Mouse (Mus musculus) MEL (cell line): ENCODE measurements around the gene Polr2c.

ENCODE experiments used
- EP300 ChIP-seq, 2 experiments: IDR thresholded peaks; 2 replicates each; pipeline ENCODE4 v1.6.1; 2011; ENCODE audit warnings: improper control_type of control experiment in 2 of 2, low read length in 2 of 2, low read depth in 1 of 2, mild to moderate bottlenecking in 1 of 2
- GABPA ChIP-seq: IDR thresholded peaks from 2 replicates; pipeline ENCODE4 v1.6.1; 2012; ENCODE audit warnings: low read depth, mild to moderate bottlenecking, inconsistent platforms, low read length, improper control_type of control experiment, moderate library complexity
- GATA1 ChIP-seq: IDR thresholded peaks from 2 replicates; pipeline ENCODE4 v1.6.1; 2011; ENCODE audit warnings: low read depth, low read length, improper control_type of control experiment
- MAFK ChIP-seq: IDR thresholded peaks from 2 replicates; pipeline ENCODE4 v1.6.1; 2011; ENCODE audit warnings: low read depth, mild to moderate bottlenecking, low read length, improper control_type of control experiment, borderline replicate concordance
- RAD21 ChIP-seq: IDR thresholded peaks from 2 replicates; pipeline ENCODE4 v1.6.1; 2011; ENCODE audit warnings: mild to moderate bottlenecking, low read depth, low read length, improper control_type of control experiment
- TAL1 ChIP-seq: IDR thresholded peaks from 2 replicates; pipeline ENCODE4 v1.6.1; 2012; ENCODE audit warnings: mild to moderate bottlenecking, inconsistent platforms, low read length, moderate library complexity, mixed read lengths
- UBTF ChIP-seq: IDR thresholded peaks from 2 replicates; pipeline ENCODE4 v1.6.1; 2012; ENCODE audit warnings: low read depth, mild to moderate bottlenecking, inconsistent platforms, low read length, improper control_type of control experiment, moderate library complexity, borderline replicate concordance; ENCODE audit not compliant: insufficient read depth
- USF2 ChIP-seq, 2 experiments: IDR thresholded peaks; 2 replicates each; pipeline ENCODE4 v1.6.1; 2011 to 2012; ENCODE audit warnings: improper control_type of control experiment in 2 of 2, low read length in 2 of 2, borderline replicate concordance in 1 of 2, inconsistent platforms in 1 of 2, low read depth in 1 of 2, mild to moderate bottlenecking in 1 of 2; ENCODE audit not compliant: insufficient read depth in 1 of 2
- ZC3H11A ChIP-seq: IDR thresholded peaks from 2 replicates; pipeline ENCODE4 v1.6.1; 2012; ENCODE audit warnings: low read depth, mild to moderate bottlenecking, inconsistent platforms, low read length, improper control_type of control experiment

GRCm38 (mm10) chr8:94870003-94870402, 12.8 kb downstream of the Polr2c start:
- TF ChIP-seq GATA1 (no peak), ZC3H11A (no peak), TAL1 (no peak), USF2 (IDR thresholded peaks at IDR 0.05; ENCODE audit: borderline replicate concordance in 1 of 2, insufficient read depth in 1 of 2, low read depth in 1 of 2, low read length in 2 of 2) (no peak), EP300 (IDR thresholded peaks at IDR 0.05; ENCODE audit: low read depth in 1 of 2, low read length in 2 of 2) (no peak), UBTF (no peak), MAFK (no peak), GABPA (no peak), RAD21 (no peak)
